Mouse (Mus musculus) CH12.LX (cell line): ENCODE results near the gene Fbxo44. TPM values are rescaled to one million over a fixed set of nuclear protein-coding genes. Genes with fewer than 3 reads are reported as not detected.
A peak's percentile ranks its signal among the peaks of the same experiment; 100 is the strongest.
"Not testable (repeated sequence)": the region's sequence is repeated elsewhere in the genome, so short reads cannot be mapped to it uniquely, and the experiment has no call there.

Experiments
- DNase-seq: peaks from one replicate; pipeline ENCODE4 v3.0.0-alpha.2; 2013; ENCODE audit errors: extremely low read depth
- H3K27ac ChIP-seq: 2 replicates; pipeline ENCODE4 v1.5.1; 2012; ENCODE audit warnings: low read depth, mild to moderate bottlenecking, control low read depth, moderate library complexity; ENCODE audit not compliant: insufficient read depth
- H3K27me3 ChIP-seq: replicated peaks from 2 replicates; pipeline ENCODE3; 2012; ENCODE audit warnings: inconsistent platforms
- H3K36me3 ChIP-seq, 2 experiments: replicated peaks in 1 of 2; 2 replicates each; pipeline versions ENCODE3 to v1.6.1; 2012; ENCODE audit warnings: inconsistent platforms in 1 of 2, low read length in 1 of 2, mild to moderate bottlenecking in 1 of 2, mixed read lengths in 1 of 2, moderate library complexity in 1 of 2; ENCODE audit not compliant: control insufficient read depth in 1 of 2, insufficient read depth in 1 of 2
- H3K4me1 ChIP-seq, 2 experiments: 2 replicates each; pipeline ENCODE4 v1.6.1; 2012; ENCODE audit warnings: inconsistent platforms in 1 of 2, moderate library complexity in 1 of 2; ENCODE audit not compliant: insufficient read depth in 2 of 2, control insufficient read depth in 1 of 2
- H3K4me2 ChIP-seq: 2 replicates; pipeline ENCODE4 v1.6.1; 2012; ENCODE audit warnings: low read depth, mild to moderate bottlenecking, control low read depth; ENCODE audit not compliant: poor library complexity, insufficient read depth, severe bottlenecking
- H3K4me3 ChIP-seq, 3 experiments: fragments of 150-350 bp in 1 of 3; sonication (generic) in 1 of 3; replicated peaks in 1 of 3; 2 replicates each; pipeline versions ENCODE3 to v1.5.1; 2011 to 2012; ENCODE audit warnings: low read depth in 2 of 3, low read length in 2 of 3, mild to moderate bottlenecking in 2 of 3, moderate library complexity in 2 of 3, control low read depth in 1 of 3, improper control_type of control experiment in 1 of 3, inconsistent platforms in 1 of 3, mixed read lengths in 1 of 3; ENCODE audit not compliant: poor library complexity in 1 of 3
- H3K79me2 ChIP-seq: replicated peaks from 2 replicates; pipeline ENCODE4 v1.6.1; 2012; ENCODE audit warnings: mild to moderate bottlenecking, moderate library complexity; ENCODE audit not compliant: control insufficient read depth, poor library complexity, insufficient read depth, severe bottlenecking; ENCODE audit errors: extremely low read depth
- H3K9ac ChIP-seq: 2 replicates; pipeline ENCODE4 v1.6.1; 2012; ENCODE audit warnings: low read depth, mild to moderate bottlenecking, control low read depth, moderate library complexity; ENCODE audit not compliant: insufficient read depth
- H3K9me3 ChIP-seq: replicated peaks from 2 replicates; pipeline ENCODE3; 2012; ENCODE audit warnings: low read length, inconsistent platforms, mixed read lengths
- CTCF ChIP-seq, 2 experiments: IDR thresholded peaks in 1 of 2; conservative IDR thresholded peaks in 1 of 2; 2 replicates each; pipeline ENCODE4 v1.5.1; 2011 to 2012; ENCODE audit warnings: low read depth in 2 of 2, low read length in 2 of 2, improper control_type of control experiment in 1 of 2, inconsistent platforms in 1 of 2, mild to moderate bottlenecking in 1 of 2, moderate library complexity in 1 of 2
- MAZ ChIP-seq: IDR thresholded peaks from 2 replicates; pipeline ENCODE4 v1.6.1; 2012; ENCODE audit warnings: low read depth, mild to moderate bottlenecking, inconsistent platforms, low read length, improper control_type of control experiment, moderate library complexity
- RAD21 ChIP-seq: IDR thresholded peaks from 2 replicates; pipeline ENCODE4 v1.6.1; 2011; ENCODE audit warnings: low read depth, mild to moderate bottlenecking, low read length, improper control_type of control experiment, moderate library complexity
- RCOR1 ChIP-seq: conservative IDR thresholded peaks from 2 replicates; pipeline ENCODE4 v1.6.1; 2012; ENCODE audit warnings: low read depth, mild to moderate bottlenecking, inconsistent platforms, low read length, improper control_type of control experiment
- SIN3A ChIP-seq: IDR thresholded peaks from 2 replicates; pipeline ENCODE4 v1.6.1; 2012; ENCODE audit warnings: low read length, improper control_type of control experiment, inconsistent platforms
- SMC3 ChIP-seq: IDR thresholded peaks from 2 replicates; pipeline ENCODE4 v1.6.1; 2011; ENCODE audit warnings: low read depth, low read length, improper control_type of control experiment
- ZC3H11A ChIP-seq: IDR thresholded peaks from 2 replicates; pipeline ENCODE4 v1.6.1; 2012; ENCODE audit warnings: low read depth, mild to moderate bottlenecking, inconsistent platforms, low read length, improper control_type of control experiment
- ZKSCAN1 ChIP-seq: IDR thresholded peaks from 2 replicates; pipeline ENCODE4 v1.6.1; 2012; ENCODE audit warnings: low read depth, inconsistent platforms, low read length, improper control_type of control experiment, borderline replicate concordance
- ZNF384 ChIP-seq: IDR thresholded peaks from 2 replicates; pipeline ENCODE4 v1.6.1; 2012; ENCODE audit warnings: low read depth, low read length, improper control_type of control experiment, inconsistent platforms
- dilution Hi-C: fragments of 300-500 bp; cut with MboI; formaldehyde crosslinking; loops from 2 replicates; pipeline ENCODE4 v1.14.3; 2020; ENCODE audit warnings: low sequenced_read_pairs; ENCODE audit not compliant: extremely low pct_unique_long_range_greater_than_20kb, extremely low pct_ligation_motif_present
- in situ Hi-C: fragments of 300-500 bp; cut with MboI; formaldehyde crosslinking; loops from 3 replicates; pipeline ENCODE4 v1.14.3; 2019; ENCODE audit warnings: low sequenced_read_pairs, low pct_ligation_motif_present, low pct_unique_long_range_greater_than_20kb, mixed read lengths
- polyA plus RNA-seq: library from polyadenylated mRNA; unstranded; fragments of >175 nt; gene quantifications from 2 replicates; pipeline ENCODE4 v1.2.1, GENCODE M21; 2012; ENCODE audit warnings: low read depth; ENCODE audit not compliant: insufficient read length
- total RNA-seq, 2 experiments: library from RNA; depleted of rRNA; stranded (reverse); fragments of 300-350 nt in 1 of 2; fragments of >200 nt in 1 of 2; gene quantifications; 2 replicates each; pipeline ENCODE4 v1.2.3; 2012 to 2014

The Fbxo44 gene
- total and polyA plus RNA-seq, 3 experiments: 2.1 to 10.6 (median 2.8) TPM

DNA sequence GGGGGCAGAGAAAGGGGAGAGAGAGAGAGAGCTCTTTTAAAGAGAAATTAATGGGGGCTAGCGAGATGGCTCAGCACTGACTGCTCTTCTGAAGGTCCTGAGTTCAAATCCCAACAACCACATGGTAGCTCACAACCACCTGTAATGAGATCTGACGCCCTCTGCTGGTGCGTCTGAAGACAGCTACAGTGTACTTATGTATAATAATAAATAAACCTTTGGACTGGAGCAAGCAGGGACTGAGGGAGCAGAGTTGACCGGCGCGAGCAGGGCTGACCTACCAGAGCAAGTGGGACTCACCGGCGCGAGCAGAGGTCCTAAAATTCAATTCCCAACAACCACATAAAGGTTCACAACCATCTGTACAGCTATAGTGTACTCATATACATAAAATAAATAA lies 40.7 kb downstream of the Fbxo44 start:
- DNase-seq, dilution Hi-C loops, H3K4me3 ChIP-seq, H3K36me3 ChIP-seq, H3K79me2 ChIP-seq, H3K4me1 ChIP-seq, H3K4me2 ChIP-seq, H3K9ac ChIP-seq, H3K27ac ChIP-seq: not testable (repeated sequence)
- 0 out of 4 replicates have a peak, but pooled peaks of 1 of the 2 experiments have one; percentile 22 for TF ChIP-seq CTCF (conservative IDR thresholded peaks at IDR 0.05 in 1 of 2, IDR thresholded peaks at IDR 0.05 in 1 of 2; ENCODE audit: low read depth in 2 of 2, low read length in 2 of 2)
- Histone ChIP-seq H3K27me3 (peaks cover 64% of the 10 kb centered on the region), H3K9me3 (peaks cover 12% of the 10 kb centered on the region)
- in situ Hi-C loops: loop anchor here (5.0 kb wide), 1 partner anchor 33 kb away; the partner anchor contains the start of gene Fbxo6

DNA sequence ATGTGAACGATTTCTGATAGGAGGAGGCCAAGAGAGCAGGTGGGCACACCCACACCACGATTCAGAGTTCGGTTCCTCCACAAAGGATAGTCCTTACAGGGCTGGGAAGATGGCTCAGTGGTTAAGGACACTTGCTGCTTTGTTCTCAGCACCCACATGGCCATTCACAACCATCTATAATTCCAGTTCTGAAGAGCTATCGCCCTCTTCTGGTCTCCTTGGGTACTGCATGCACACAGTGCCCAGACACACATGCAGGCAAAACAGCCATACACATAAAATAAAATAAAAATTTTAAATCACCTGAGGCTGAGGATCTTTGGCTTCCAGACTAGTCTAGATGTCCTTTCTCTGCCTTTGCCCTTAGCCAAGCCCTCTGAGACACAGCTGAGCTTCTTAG lies 42.9 kb downstream of the Fbxo44 start:
- Histone ChIP-seq H3K9ac (no peak overlapping the region), H3K27me3 (peaks cover 61% of the 10 kb centered on the region), H3K4me2 (no peak overlapping the region), H3K4me3 (no peak overlapping the region), H3K4me1 (peaks cover 3 to 9% of the 10 kb centered on the region in 2 experiments; a peak in 2 of 4 replicates), H3K36me3 (no peaks in the 10 kb centered on the region), H3K79me2 (no peaks in the 10 kb centered on the region), H3K9me3 (peaks cover 8% of the 10 kb centered on the region), H3K27ac (no peak overlapping the region)
- in situ Hi-C loops: loop anchor here (5.0 kb wide), 1 partner anchor 35 kb away; the partner anchor contains the start of gene Fbxo6
- dilution Hi-C loops: no loop called here
- TF ChIP-seq RAD21 (no peak), CTCF (conservative IDR thresholded peaks at IDR 0.05 in 1 of 2, IDR thresholded peaks at IDR 0.05 in 1 of 2; ENCODE audit: low read depth in 2 of 2, low read length in 2 of 2) (peak; percentile 33 to 38; a peak in 2 of 4 replicates)
- no peak for DNase-seq

DNA sequence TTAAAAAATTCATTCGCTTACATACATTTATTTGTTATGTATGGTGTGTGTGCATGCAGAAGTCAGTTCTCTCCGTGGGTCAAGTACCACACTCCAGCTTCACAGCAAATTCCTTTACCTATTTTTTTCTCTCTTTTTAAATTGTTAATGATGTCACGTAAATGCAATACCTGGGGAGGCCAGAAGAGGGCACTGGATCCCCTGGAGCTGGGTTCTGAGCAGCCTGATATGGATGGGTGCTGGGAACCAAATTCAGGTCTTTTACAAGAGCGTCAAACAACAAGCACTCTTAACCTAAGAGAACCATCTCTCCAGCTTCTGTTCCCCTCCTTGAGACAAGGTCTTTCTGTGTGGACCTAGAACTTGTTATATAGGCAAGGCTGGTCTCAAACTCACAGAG lies 43.6 kb downstream of the Fbxo44 start:
- TF ChIP-seq RAD21 (peak; percentile 7), RCOR1 (no peak), CTCF (conservative IDR thresholded peaks at IDR 0.05 in 1 of 2, IDR thresholded peaks at IDR 0.05 in 1 of 2; ENCODE audit: low read depth in 2 of 2, low read length in 2 of 2) (peak; percentile 15 to 47; a peak in 2 of 4 replicates), ZKSCAN1 (no peak)
- no peak overlapping the region for H3K9ac ChIP-seq
- dilution Hi-C loops: no loop called here
- H3K9me3 ChIP-seq: peaks cover 8% of the 10 kb centered on the region
- H3K4me1 ChIP-seq: peaks cover 3 to 9% of the 10 kb centered on the region in 2 experiments; a peak in 2 of 4 replicates
- H3K79me2 ChIP-seq: no peaks in the 10 kb centered on the region
- no peak overlapping the region for H3K4me3 ChIP-seq
- no peaks in the 10 kb centered on the region for H3K36me3 ChIP-seq
- no peak overlapping the region for H3K4me2 ChIP-seq
- no peak overlapping the region for H3K27ac ChIP-seq
- in situ Hi-C loops: loop anchor here (5.0 kb wide), 1 partner anchor 36 kb away; the partner anchor contains the start of gene Fbxo6
- H3K27me3 ChIP-seq: peaks cover 60% of the 10 kb centered on the region
- DNase-seq: peak; percentile 17

DNA sequence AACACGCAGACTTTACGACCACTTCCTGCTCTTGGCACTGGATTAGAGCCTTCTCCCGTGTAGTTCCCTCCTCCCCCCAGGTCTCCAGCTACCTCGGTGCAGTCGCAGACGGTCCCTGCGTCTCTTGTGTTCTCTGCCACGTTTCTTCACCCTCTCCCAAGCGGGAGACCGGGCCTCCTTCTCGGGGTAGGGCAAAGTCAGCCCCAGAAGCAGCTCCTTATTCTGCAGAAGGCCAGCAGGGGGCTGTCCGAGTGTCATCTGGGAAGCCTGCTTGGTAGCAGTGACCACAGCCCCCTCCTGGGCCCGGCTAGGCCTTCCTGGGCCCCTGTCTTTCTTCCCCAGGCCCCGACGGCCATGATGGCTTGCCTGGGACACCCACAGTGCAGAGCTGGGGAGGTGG lies 44.8 kb downstream of the Fbxo44 start:
- DNase-seq: peak; percentile 29
- no peak overlapping the region for H3K27ac ChIP-seq
- no peak overlapping the region; the same call in 1 of the 2 replicates for H3K9ac ChIP-seq
- H3K4me3 ChIP-seq: no peak overlapping the region
- TF ChIP-seq CTCF (conservative IDR thresholded peaks at IDR 0.05 in 1 of 2, IDR thresholded peaks at IDR 0.05 in 1 of 2; ENCODE audit: low read depth in 2 of 2, low read length in 2 of 2) (peak in 1 of 2 experiments; percentile 71; a peak in 2 of 4 replicates), MAZ (0 out of 2 replicates have a peak, but pooled peaks have one; percentile 40), ZC3H11A (no peak), SIN3A (no peak), ZNF384 (no peak), RAD21 (peak; percentile 15), SMC3 (peak; percentile 65)
- no peaks in the 10 kb centered on the region for H3K79me2 ChIP-seq
- dilution Hi-C loops (no loop called here), in situ Hi-C loops (loop anchor here (5.0 kb wide), 1 partner anchor 37 kb away; the partner anchor contains the start of gene Fbxo6)
- peaks cover 57% of the 10 kb centered on the region for H3K27me3 ChIP-seq
- H3K36me3 ChIP-seq: no peaks in the 10 kb centered on the region
- peak overlapping the region; percentile 18; the same call in 1 of the 2 replicates for H3K4me2 ChIP-seq
- peaks cover 3 to 9% of the 10 kb centered on the region in 2 experiments; a peak in 2 of 4 replicates for H3K4me1 ChIP-seq
- H3K9me3 ChIP-seq: peaks cover 8% of the 10 kb centered on the region
